Mouse (Mus musculus) adrenal gland, postnatal 4 days (tissue): ENCODE data around the gene Tmc5. TPM values are rescaled to one million over a fixed set of nuclear protein-coding genes. Genes with fewer than 3 reads are reported as not detected.
A peak's percentile ranks its signal among the peaks of the same experiment; 100 is the strongest.

Source experiments
- DNase-seq, 2 experiments: peaks; one replicate each; pipeline ENCODE4 v3.0.0; 2021 to 2022; ENCODE audit warnings: low spot score in 2 of 2, mixed read lengths in 2 of 2
- total RNA-seq, 2 experiments: library from RNA; stranded (reverse); gene quantifications; 2 replicates each; pipeline ENCODE4 v1.2.3; 2021

Gene Tmc5
- total RNA-seq, 2 experiments from 2014 or later: 0.20 to 0.34 TPM

DNA sequence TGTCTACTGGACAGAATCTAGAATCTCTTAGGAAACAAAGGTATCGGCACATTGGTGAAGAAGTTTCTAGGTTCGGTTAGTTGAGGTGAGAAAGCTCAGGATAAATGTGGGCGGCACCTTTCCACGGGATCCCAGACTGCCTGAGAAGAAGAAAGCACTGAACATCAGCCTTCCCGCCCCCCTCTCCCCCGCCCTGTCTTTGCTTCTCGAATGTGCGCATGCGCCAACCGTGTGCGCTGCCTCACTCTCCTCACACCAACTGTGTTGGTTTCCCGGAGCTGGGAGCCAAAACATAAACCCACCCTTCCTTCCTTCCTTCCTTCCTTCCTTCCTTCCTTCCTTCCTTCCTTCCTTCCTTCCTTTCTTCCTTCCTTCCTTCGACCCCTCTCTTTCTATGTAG, 13.6 kb downstream of the Tmc5 start:
- DNase-seq: no peak

DNA sequence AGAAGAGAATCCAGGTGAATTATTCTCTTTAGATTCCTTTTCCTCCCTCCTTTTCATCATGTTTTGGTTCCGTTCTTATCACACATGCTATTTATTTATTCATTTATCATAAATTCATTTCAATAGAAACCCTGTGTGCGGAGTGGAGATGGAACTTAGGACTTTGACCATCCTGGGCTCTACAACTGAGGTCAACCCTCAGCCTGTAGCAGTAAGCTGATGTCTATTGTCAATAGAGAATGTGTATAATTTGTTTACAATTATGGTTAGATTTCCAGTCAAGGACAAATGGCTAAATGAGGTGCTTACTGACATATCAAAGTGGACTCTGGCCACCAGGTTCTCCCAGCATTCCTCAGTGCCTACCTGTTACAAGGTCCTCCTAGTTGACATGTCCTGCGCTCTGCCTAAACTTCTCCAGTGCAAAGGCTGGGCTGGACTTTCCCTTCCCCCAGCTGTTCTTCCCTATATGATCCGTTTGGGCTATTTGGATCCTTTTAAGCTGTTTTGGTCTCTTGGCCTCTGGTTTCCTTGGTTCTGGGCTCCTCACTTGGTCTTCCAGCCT, 14.2 kb downstream of the Tmc5 start:
- no peak for DNase-seq

DNA sequence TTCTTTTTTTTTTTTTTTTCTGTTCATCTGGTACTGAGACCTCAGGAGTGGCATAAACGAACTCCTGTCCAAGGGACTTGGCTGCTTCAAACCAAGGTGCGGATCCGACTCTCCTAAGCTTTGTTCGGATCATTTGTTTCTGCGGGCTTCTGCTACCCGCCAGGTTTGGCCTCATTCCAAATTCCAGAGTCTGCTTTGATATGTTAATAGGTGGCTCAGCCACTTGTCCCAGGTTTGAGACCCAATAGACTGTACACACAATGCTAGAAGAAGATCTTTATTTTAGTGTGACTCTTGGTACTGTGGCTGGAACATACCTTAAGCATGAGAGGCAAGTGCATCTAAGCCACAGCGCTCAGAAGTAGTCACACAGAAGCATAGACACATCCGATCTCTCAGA, 14.8 kb downstream of the Tmc5 start:
- DNase-seq: no peak

DNA sequence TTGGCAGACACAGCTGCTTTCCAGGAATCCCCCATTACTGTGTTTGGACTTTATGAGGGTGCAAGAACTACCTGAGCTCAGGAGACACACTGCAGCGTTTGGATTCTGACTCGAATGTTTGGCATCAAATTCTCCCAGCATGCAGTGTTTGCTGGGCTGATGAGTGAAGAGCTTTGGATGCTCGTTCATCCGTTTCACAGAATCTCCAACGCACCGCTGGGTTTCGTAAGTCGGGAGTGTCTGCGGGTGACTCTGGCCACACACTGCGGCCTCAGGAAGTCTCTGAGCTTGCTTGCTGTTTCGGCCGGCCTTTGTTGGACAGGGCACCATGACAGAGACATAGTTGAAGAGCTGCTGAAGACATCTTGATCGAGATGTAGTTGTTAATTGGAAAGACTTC, 17.0 kb downstream of the Tmc5 start:
- no peak for DNase-seq

DNA sequence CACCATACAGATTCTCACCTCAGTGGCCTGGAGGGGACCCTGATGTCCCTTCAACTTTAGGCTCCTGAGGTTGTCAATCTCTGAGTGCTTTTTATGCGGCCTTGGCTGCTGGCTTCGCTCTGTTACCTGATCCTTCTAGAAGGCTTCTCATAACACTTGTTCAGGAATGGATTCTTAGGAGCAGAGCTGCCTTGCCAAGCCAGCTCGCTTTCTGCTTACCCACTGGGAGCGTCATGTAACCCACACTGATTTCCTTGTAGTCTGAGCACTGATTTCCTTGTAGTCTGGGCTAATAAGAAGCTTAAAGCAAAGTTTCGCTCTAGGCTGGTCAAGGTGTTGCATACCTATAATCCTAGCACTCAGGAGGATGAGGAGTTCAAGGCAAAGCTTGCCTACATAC, 21.0 kb downstream of the Tmc5 start:
- DNase-seq: no peak

DNA sequence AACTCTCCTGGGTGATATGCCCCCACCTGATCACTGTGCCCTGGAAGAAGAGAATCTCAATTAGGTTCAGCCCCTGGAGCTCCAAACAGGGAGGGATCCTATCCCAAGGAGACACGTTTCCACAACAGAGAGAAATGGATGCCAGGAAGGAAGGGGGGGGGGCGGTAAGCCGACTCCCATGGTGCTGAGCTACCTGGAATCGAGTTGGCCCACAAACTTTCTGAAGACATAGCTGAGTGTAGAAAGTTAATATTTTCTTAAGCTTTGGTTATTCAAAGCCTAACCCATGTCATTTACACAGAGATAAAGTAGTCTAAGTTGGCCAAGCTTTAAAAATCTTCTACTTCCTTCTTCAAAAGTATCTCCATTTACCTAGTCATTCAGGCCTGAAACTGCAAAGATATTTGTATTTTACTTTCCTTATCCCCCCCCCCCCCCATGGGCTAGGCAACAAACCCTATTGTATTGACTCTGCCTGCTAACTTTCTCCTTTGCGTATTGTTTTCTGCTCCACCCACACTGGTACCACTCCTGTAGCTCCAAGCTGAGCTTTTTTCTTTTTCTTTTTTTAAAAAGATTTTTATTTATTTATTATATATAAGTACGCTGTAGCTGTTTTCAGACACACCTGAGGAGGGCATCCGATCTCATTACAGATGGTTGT, 23.3 kb downstream of the Tmc5 start:
- DNase-seq: no peak

DNA sequence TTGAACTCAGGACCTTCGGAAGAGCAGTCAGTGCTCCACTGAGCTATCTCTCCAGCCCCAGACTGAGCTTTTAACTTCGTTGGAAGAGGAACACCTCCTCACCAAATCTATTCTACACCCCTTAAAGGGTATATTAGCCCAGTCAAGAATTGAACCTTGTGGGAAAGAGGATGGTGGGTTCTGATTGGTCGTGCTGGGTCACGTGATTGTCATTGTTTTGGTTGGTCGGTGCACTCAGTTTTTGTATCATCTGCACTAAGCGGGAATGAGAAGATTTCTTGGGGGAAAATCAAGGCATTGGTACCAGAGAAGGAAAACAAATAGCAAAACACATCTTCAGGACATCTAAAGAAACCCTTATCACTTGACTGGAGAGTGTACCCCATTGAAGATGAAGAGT, 24.0 kb downstream of the Tmc5 start:
- no peak for DNase-seq

DNA sequence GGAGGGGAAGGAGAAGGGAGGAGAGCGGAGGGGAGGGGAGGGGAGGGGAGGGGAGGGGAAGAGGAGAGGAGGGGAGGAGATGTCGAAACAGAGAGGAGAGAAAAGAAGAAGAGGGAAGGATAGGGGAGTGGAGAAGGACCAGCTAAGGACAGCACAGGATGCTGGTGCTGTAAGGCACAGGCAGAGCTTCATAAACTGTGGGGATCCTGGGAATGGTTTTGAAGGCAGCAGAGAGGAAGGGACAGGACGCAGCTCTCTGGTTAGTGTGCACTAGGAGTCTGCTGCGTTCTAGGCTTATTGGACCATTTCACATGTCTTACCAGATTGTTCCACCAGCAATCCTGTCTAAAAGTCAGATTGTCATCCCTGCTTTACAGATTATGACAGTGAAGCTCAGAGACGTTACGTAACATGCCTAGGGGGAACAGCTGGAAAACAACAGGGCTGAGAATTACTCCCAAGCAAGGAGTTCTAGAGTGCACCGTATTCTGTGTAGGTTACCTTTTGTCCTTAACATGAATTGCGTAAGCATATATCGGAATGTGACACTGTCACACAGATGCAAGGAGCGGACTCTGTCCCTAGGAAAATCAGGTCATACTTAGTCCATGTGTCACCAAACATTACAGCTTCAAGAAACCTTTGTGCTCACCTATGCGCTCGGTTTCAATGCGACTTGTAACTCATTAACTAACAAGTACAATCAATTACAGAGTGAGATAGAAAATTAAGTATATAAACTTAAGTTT, 30.6 kb downstream of the Tmc5 start:
- DNase-seq: no peak

DNA sequence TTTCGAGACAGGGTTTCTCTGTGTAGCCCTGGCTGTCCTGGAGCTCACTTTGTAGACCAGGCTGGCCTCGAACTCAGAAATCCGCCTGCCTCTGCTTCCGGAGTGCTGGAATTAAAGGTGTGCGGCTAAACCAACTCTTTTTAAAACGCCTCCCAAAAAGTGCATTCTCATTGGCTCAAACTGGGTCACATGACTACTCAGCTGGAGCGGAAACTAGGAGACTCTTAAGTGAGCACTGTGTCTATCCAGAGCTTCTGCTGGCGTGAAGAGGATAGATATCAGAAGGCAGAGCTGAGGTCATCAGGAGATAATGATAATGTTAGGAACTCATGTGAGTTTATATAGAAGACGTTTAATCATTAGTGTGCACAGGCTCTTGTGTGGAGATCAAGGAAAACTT, 36.0 kb downstream of the Tmc5 start:
- DNase-seq: no peak

DNA sequence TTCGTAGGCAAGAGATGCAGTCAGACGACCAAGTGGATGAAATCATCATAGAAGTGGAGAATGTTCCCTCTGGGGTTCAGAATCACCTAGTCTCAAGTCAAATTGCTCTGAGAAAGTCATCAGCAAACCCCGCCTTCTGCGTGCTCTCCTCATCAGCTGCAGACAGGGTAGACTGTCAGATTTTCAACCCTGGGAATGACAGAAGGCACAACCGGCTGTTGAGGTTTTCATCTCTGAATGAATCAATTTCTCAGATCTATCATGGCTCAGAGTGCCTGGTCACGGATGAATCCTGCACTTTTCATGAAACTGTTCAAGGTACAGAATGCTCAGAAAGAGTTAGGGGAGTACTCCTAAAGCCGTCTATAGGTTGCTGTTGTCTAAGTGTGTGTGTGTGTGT, 36.9 kb downstream of the Tmc5 start:
- no peak for DNase-seq

DNA sequence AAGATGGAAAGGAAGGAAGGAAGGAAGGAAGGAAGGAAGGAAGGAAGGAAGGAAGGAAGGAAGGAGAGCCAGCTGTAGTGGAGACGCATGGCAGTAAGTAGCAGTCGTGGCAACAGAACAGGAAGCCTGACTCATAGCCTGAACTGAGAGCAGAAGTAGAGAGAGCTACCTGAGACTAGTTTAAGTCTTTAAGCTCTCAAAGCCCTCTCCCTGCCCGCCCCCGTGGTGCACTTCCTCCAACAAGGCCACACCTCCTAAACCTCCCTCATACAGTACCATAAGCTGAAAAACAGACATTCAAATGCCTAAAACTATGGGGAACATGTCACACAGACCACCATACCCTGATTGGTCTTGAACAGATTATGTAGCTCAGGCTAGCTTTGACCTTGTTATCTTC, 40.4 kb downstream of the Tmc5 start:
- no peak for DNase-seq

DNA sequence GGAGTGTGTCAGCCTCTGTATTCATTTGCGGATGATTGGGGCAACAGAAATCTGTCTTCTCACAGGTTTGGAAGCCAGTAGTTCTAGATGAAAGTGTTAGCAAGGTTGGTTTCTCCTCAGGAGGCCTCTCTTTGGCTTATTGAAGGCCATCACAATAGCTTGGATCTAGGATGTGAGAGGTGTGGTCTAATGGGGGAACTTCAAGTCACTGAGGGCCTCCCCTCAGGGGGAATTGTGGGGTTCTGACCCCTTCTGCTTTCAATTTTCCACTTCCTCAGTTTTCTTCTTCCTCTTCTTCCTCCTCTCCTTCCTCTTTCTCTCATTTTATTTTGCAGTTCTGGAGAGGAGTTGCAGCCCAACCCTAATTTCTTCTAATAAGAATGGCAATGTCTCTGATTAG, 49.1 kb downstream of the Tmc5 start:
- no peak for DNase-seq

DNA sequence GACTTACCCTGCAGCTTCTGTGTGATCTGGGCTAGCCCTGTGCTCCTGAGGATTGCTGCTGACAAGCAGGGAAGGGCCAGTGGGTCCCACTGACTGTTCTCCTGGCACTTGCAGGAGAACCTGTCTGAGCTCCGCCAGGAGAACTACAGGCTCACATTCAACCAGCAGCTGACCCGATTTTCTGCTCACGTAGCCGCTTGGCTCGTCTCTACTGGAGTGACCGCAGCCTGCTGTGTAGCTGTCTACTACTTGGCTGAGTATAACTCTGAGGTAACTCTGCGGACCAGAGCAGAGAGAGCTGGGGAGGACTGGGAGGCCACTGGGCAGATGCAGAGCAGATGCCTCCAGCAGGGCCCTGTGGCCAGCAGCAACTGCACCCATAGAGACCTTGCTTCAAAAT, 52.2 kb downstream of the Tmc5 start:
- no peak for DNase-seq

DNA sequence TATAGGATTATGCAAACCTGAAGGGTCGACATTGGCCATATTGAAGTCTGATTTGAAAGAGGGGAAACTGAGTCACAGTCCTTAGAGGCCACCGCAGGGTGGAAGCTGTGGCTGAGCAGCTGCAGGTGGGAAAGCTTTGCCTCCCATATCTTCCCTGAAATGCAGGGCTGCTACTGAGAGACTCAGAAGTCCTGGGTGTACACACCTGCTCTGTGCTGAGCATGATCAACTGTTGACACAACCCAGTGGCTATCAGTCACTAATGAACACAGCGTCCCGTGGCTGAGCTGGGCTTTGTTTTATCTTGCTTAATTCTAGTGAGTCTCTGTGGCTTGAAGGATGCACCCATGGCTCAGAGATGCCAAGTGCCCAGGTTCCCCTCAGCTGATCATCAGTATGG, 53.0 kb downstream of the Tmc5 start:
- DNase-seq: no peak

DNA sequence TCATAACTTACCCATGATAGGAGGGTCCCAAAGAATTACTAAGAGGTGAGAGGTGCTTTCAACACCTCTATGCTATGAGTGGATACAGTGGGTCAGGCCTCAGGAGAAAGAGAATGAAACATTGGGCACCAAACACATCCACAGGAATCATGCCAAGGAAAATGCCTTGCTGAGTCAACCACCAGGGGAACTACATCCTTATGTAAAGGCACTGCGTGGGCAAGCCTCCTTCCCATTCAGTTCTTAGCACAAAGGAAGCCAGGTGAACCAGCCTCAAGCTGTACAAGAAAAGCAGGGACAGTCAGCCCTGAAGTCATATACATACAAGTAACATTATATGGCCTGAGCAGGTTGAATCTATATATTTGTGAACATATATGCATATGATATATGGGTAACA, 53.8 kb downstream of the Tmc5 start:
- no peak for DNase-seq

DNA sequence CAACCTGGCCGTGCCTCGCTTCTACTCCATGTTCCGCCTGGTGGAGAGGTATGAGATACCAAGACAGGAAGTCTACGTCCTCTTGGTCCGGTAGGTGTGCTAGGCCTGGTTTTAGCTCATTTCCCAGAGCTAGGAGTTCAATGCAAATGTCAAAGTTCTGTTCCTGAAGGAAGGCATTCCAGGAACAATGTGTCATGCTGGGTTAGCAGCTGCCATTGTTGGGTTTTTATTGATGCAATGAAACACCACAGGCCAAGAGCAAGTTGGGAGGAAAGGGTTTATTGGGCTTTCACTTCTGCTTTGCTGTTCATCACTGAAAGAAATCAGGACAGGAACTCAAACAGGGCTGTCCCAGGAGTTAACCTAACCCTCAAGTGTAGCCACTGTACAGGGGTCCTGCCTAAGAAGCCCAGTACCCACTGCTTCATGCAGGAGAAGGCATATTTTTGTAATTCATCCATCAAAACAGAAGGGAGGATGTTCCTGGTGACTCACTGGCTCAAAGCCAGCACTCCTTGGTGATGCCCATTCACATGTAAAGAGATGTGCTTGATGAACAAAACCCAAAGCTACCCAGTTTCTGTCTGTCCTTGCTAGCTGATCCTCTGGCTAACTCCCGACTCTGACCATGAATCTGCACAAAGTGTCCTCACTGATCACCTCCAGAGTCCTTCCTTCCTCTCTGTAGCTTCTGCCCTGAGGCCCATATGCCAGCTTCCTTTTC, 55.6 kb downstream of the Tmc5 start:
- no peak for DNase-seq

DNA sequence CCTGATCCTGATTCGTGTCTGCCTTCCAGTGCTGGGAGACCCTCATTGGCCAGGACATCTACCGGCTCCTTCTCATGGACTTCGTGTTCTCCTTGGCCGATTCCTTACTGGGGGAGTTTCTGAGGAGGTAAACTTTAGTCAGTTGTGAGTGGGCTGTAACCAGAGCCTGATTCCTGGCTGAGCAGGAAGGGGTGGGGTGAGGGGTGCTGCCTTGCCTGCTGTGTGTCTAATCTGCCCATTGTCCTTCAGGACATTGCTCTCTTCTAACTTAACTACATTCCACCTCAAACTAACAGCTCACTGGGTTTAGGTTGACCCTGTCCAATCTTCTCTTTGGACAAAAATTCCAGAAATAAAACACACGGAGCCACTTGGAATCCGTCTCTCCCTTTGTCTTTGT, 59.6 kb downstream of the Tmc5 start:
- DNase-seq: no peak

DNA sequence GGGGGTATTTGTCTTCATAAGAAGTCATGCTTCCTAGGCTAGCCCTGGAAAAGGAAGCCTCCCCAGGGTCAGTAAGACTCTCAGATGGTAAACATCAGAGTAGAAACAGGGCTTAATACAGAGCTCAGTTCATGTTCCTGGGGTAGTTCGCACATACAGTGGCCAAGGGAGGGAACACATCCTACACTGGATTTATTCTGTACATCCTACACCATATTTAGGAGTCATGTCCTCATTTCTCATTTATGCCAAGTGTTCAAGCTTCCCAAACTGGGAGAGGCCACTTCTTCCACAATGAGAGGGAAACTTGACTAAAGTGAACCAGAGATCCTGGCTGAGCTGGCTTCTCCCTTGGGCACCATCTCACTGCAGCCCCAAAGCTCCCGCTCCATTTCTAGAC, 70.7 kb downstream of the Tmc5 start:
- DNase-seq: no peak

DNA sequence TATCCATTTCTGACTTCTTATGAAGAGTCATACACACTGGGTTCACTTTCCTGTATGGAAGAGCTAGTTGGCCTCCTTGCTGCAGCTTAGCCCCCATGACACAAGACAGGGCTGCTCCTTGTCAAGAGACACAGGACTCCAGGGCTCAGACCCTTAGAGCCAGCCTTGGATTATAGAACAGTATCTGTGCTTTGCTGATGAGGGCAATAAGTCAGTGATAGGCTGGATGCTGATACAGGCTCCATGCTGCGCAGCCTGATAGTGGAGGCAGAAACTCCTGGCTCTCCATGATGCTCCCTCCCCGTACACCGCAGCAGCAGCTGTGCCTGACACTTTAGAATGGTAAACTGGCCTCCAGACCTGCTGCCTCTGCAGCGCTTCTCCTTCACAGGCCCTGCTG, 73.0 kb downstream of the Tmc5 start:
- no peak for DNase-seq

DNA sequence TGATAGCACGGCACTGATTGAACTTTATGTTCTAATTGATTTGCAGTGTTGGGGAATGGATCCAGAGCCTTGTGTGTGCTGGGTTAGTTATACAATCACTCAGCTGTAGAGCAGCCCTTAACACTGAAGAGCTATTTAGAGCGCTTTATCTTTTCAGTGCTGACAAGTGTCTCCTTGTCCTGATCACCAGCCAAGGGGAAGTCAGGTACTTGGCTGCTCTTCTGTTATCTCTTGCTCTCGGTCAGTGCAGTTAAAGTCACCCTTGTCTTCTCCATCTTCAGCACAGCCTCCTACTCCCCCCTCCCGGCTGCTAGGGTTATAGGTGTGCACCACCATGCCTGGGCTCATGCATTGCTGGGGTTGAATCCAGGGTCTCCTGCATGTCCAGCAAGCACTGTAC, 79.7 kb downstream of the Tmc5 start:
- no peak for DNase-seq

DNA sequence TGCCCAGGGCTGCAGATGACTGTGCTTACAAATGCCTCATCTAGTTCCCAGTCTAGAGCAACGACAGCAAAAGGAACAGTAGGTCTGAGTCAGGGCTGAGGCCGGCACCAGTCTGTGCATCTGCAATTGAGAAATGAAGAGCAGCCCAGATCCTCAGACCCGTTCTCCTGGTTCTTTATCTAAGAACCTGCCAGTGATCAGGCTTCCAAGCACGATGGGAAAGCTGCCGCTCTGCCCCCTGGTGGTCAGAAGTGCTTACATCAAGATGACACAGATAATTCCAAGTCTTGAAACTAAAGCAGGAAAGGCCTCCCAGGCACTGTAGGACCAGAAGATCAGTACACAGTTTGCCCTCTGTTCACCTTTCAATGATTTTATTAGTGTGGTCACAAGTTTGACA, 91.1 kb downstream of the Tmc5 start:
- DNase-seq: peak; percentile 42 to 60

DNA sequence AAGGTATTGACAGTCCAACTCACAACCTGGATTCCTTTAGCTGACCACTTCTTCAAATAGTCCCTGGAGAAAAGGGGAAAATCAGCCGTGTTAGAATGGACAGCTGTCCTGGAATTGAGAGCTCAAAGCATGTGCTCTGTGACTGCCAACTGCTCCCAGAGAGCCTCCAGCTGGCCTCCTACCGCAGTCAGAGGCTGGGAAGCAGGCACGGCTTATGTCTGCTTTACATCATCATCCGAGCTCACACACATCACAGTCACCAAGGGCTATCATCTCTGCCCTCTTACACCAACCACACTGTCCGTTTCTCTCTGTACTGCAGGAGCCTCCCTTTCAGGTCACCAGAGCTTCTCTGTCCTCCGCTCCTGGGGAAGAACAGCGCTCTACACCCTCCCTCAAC, 92.0 kb downstream of the Tmc5 start:
- no peak for DNase-seq
